Mouse (Mus musculus) mesoderm, embryonic 11.5 days (tissue): Measurements from ENCODE around the gene Adh5.

Source experiments
- DNase-seq: peaks from one replicate; pipeline ENCODE4 v3.0.0-alpha.2; 2012; ENCODE audit warnings: low read depth, low spot score

Adh5 gene

GRCm38 (mm10) chr3:138442612-138443464 is at the start of gene Adh5:
TSS of gene Adh5 (plus strand) at chr3:138443093.
- DNase-seq, result peak; percentile 95

DNA sequence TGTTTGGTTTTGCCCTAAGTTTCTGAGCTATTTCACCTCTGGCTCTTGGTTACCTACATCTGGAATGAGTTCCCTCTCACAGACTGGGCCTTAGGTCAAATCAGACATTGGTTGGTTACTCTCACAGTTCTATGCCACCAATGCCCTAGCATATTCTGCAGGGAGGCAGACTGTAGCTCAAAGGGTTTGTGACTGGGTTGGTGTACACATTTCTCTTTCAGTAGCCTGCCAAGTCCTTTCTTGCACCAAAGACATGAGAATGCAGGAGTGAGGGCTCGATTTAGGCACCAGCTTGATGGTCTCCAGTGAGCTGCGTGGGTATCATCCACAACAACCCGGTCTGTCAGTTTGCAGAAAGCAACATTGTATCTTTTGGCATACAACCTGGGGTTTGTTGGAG is 38.0 kb upstream of the Adh5 start:
- no peak for DNase-seq

- peak; percentile 32 for DNase-seq
These were observed 37.6 kb upstream of the Adh5 start for GRCm38 (mm10) chr3:138405341-138405740.

- no peak for DNase-seq
These were observed 37.1 kb upstream of the Adh5 start for GRCm38 (mm10) chr3:138405840-138406239.

DNA sequence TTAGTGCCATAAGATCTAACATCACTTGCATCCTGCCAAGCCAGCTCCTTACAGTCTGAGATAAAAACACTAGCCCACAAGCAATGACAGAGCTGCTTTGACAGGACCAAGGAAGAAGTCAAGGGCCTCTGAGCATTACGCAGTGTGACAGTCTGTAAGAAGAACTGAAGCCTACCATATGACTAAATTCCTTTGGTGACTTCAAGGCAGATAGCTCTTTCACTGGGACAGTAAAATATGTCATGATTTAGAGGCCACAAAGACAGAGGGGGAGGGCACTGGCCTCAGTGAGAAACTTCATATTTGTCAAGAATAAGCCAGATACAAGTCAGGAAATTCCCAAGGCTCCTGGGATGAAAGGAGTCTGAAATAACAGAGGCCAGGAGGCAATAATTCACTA is 35.0 kb upstream of the Adh5 start:
- peak; percentile 12 for DNase-seq

DNA sequence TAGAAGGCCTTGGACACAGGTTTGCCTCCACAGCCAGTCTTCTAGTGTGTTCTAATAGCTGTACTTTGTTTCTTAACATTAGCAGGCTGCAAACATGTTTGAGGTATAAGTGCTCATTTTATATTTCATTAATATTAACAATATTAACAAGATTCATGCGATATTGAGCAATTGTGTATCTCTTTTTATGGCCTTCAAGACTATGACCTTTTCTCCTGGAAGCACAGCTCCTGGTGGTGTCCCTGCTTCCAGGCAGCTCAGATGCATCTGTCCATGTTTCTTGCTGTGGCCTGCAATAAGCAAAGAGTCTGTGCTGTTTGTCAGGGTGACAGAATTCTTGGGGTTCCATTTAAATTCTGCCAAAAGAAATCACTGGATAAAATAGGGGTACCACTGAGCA is 33.3 kb upstream of the Adh5 start:
- DNase-seq, result no peak

DNA sequence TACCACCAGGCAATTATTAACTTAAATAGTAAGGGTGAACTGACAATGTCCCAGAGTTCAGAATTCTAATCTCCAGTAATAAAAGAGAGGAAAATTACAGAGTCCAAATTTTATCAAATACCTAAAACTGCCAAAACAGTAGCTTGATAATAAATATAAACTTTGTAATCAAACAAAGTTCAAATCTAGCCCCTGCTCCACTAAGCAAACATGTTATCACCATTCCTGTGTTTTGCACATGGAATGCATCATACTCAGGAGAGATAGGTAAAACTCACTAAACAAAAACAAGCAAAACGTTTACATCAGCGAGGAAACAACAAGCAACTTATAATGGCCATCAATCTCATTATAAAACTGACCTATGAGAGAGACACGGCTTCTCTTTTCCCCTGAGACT is 32.7 kb upstream of the Adh5 start:
- DNase-seq, result no peak

DNA sequence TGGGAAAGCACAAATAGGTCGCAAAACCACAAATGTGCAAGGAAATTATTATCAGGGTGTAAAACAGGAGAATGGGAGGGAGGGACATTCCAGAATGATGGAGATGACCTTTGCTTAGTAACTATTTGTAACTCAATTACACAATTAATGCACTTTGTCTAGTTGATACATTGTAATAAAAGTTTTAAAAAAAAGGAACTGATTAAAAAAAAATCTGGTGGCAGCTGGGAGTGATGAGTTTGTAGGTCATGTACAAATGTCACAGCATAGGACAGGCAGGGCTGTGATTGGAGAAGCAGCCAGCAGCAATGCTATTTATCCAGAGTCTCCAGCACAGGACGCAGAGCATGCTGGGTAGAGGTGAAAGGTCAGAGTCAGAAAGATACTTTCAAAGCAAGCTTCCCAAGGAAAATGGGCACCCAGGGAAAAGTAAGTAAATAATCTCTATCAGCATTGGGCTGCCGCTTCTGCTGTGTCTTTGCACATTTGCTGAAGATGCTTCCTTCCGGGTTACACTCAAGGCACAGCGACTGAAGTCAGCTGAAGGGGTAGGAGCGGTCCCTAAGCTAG is 27.7 kb upstream of the Adh5 start, which contains the start of gene Adh4:
Gene Adh4, plus strand, starts transcription at position 346 of the 570 bp plus-strand sequence.
- DNase-seq, result peak; percentile 29

GRCm38 (mm10) chr3:138419369-138419768 is 23.5 kb upstream of the Adh5 start:
- no peak for DNase-seq

DNA sequence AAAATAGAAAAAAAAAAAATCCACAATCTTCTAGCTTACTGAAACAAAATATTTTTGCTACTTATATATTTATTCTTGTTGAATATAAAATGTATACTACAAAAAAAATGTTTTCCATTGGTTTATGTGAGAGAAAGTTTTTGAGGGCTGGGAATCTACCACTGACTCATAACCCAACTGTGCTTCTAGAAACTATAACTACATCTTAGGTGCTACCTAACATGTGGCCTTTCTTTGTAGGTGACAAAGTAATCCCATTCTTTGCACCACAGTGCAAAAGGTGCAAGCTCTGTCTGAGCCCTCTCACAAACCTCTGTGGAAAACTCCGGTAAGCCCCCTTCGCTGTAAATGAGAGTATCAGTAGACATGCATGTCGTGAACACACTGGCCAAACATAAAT is 22.5 kb upstream of the Adh5 start:
- no peak for DNase-seq

DNA sequence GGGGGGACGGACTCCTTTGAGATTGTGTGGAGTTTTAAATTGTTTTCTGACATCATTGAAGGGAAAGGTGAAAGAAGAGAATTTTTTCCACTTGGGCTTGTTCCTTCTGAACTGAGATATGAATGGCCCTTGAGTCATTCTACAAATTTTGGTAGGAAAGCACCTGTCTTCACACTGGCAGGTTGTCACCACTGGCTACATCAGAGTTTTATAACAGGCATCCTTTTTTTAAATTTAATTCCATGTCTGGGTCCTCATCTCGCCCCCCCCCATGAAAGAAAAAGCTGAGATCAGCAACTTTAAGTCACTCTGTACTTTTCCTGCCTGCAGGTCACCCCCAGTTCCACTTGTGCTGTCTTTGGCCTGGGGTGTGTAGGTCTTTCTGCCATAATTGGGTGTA is 19.2 kb upstream of the Adh5 start:
- DNase-seq, result no peak

GRCm38 (mm10) chr3:138424247-138424646 is 18.6 kb upstream of the Adh5 start:
- no peak for DNase-seq

DNA sequence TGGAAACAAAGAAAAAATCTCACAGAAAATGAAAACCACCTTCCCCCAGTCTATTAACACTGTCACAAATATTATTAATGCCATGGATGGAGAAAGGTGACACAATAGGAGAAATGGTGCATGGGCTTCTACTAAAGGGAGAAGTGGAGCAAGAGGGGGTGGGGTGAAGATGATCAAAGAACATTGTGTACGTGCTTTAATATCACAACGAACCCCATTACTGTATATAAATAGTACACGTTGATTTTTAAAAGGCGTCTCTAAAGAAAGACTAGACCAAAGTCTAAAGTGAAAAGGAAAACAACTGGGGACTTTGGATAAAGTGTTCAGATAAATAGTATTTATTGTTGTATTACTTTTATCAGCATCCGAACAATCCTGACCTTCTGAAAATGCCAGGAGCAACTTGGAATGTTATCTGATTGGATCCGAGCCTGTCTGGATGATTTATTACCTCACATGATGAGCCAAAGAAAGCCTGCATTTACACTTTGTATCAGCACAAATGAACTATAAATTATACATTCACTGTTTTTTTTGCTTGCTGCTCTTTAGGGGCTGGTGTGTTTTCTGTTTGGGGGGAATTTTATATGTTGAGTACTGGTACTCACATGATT is 12.4 kb upstream of the Adh5 start:
- DNase-seq, result no peak

DNA sequence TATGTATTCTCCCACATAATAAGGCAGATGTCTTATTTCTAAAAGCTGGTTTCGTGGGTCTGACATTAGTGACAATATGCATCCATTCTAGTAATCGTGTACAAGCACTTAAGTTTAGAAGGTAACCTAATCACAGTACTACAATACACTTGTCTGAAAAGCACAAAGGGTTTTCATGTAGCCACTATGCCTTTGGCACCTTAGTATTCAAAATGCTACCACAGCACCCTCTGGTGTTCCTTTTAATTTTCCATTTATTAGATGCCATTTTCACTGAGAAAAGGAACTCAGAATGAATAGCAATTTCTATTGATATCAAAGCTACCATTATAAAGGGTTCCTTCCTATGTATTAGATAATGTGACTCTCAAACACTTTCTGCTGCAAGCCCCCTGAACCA is 11.1 kb upstream of the Adh5 start:
- peak; percentile 45 for DNase-seq

DNA sequence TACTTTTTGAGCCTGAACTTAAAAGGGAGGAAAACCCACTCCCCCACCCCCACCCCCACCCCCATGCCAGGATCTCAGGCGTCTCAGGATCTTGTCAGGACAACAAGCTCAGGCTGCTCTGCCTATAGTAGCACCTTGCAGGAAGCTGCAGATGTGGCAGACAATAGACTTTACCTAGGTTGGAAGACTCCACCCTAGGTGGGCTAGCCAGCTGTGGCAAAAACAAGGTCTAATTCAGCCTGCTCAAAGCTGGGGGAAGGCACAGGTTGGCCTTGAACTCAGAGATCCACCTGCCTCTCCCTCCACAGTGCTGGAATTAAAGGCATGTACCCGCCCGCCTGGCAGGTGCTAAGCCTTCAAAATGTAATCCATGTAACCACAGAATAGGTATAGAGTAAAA is 4.2 kb upstream of the Adh5 start:
- no peak for DNase-seq

GRCm38 (mm10) chr3:138442203-138442602 is 690 bp upstream of the Adh5 start:
- DNase-seq, result no peak

- no peak for DNase-seq
These were observed 525 bp downstream of the Adh5 start for GRCm38 (mm10) chr3:138443465-138443771.

GRCm38 (mm10) chr3:138448077-138448860 is 5.4 kb downstream of the Adh5 start:
- DNase-seq, result no peak

DNA sequence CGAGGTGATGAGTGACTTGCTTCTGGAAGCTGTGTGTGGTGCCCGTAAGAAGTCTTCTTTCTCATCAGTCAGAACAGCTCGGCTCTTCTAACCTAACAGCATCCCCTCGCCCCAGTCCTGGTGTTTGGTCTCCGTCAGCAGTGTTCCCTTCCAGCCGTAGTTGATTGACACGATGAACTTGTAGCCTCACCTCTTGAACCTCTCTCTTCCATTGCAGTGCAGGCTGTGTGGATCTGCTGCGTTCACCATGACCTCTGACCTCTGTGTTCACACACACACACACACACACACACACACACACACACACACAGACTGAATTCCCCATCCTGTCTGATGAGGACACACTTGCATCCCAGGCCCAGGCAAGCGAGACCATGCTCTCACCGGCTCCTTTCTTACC is 9.3 kb downstream of the Adh5 start:
- DNase-seq, result no peak

DNA sequence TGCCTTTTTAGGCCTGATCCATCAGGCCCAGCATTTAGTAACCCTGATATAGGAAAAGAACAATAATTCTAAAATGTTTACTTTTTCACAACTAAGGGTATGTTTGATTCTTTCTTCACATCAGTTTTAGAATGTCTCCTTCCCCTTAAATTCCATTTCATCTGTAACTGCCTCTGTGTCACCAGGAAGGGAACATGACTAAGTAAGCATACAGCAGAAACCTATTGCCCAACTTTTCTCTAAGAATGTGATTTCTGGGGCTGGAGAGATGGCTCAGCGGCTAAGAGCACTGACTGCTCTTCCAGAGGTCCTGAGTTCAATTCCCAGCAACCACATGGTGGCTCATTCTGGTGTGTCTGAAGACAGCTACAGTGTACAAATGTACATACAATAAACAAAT is 11.3 kb downstream of the Adh5 start:
- no peak for DNase-seq

DNA sequence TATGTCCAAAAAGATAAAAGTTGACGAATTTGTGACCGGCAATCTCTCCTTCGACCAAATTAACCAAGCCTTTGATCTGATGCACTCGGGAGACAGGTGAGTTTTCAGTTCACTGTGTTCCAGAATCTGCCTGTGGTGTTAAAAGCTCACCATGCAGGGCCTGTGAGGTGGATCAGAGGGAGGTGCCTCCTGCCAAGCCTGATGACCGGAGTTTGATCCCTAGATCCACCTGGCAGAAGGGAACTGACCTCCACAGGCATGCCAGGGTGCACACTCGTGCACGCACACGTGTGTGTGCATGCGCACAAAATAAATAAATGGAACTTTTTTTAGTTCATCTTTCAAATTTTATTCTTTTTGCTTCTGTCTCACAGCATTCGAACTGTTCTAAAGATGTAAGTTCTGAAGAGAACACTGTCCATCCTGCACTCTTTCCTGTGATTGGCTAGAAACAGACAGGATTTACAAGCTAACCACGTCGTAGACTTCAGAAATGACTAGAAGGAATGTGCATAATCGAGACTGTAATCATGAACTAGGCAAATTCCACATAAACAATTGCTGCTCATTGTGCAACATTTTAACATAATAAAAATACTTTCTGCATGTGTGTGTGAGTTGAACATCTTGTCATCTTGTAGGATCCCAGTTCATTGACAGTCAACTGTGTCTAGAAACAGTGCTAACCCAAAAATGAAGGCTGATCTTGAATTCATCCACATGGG is 12.0 kb downstream of the Adh5 start:
- DNase-seq, result no peak

GRCm38 (mm10) chr3:138458441-138458840 is 15.5 kb downstream of the Adh5 start:
- no peak for DNase-seq
